Mouse (Mus musculus) c-Kit-negative CD71-positive TER-119-positive erythroid progenitor cells, embryonic 14.5 days (primary cell): ENCODE measurements around the gene Gm4175.
"Not testable (repeated sequence)": the region's sequence is repeated elsewhere in the genome, so short reads cannot be mapped to it uniquely, and the experiment has no call there.

Experiments used
- DNase-seq: peaks from one replicate; pipeline ENCODE4 v3.0.0-alpha.2; 2013; ENCODE audit warnings: low read depth, low spot score

Gm4175 gene

DNA sequence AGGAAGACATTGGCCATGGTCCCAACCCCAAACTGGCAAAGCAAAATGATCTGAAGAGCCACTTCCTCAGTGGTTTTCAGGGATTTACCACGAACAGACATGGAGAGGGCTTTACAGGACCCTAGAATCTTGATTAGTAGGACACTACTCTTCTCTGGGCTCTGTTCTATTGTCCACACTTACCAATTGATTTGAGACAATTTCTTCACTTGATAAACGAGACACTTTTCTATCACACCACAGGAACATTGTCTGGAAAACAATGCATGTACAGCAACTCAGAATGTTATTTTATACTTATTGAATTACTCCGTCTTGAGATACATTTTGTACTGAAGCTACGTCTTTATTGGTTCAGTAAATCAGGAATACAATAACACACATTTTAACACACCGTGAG, at the start of gene Gm4175:
Gene Gm4175, minus strand, starts transcription at position 101 of the 400 bp plus-strand sequence.
- not testable (repeated sequence) for DNase-seq

DNA sequence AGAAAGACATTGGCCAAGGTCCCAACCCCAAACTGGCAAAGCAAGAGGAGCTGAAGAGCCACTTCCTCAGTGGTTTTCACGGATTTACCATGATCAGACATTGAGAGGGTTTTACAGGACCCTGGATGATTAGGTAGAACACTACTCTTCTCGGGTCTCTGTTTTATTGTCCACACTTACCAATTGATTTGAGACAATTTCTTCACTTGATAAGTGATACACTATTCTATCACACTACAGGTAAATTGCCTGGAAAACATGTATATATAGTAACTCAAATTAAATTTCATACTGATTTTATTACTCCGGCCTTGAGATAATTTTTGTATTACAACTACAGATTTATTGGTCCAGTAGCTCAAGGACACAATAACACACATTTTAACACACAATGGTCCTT, 35.4 kb upstream of the Gm4175 start, which contains the start of gene Gm4177:
Gene Gm4177, minus strand, starts transcription at position 101 of the 400 bp plus-strand sequence.
- DNase-seq: not testable (repeated sequence)
